Mouse (Mus musculus) embryonic fibroblast, embryonic 13.5 days (primary cell): ENCODE measurements around the gene Rps12. TPM values are rescaled to one million over a fixed set of nuclear protein-coding genes. Genes with fewer than 3 reads are reported as not detected.
"Not testable (repeated sequence)": the region's sequence is repeated elsewhere in the genome, so short reads cannot be mapped to it uniquely, and the experiment has no call there.

ENCODE experiments used
- H3K27ac ChIP-seq: 2 replicates; pipeline ENCODE4 v1.5.1; 2012; ENCODE audit warnings: low read length, control low read depth, inconsistent platforms; ENCODE audit not compliant: insufficient read depth
- H3K4me1 ChIP-seq: 2 replicates; pipeline ENCODE4 v1.6.1; 2011; ENCODE audit warnings: low read length; ENCODE audit not compliant: control insufficient read depth, insufficient read depth
- H3K4me3 ChIP-seq: 2 replicates; pipeline ENCODE4 v1.5.1; 2011; ENCODE audit warnings: mild to moderate bottlenecking, control low read depth, low read length; ENCODE audit not compliant: insufficient read depth
- CTCF ChIP-seq: IDR thresholded peaks from 2 replicates; pipeline ENCODE4 v1.5.1; 2011; ENCODE audit warnings: mild to moderate bottlenecking, control low read depth, low read length, moderate library complexity, borderline replicate concordance; ENCODE audit not compliant: insufficient read depth
- POLR2A ChIP-seq: IDR thresholded peaks from 2 replicates; pipeline ENCODE4 v1.6.1; 2011; ENCODE audit warnings: low read depth, mild to moderate bottlenecking, control low read depth, low read length, moderate library complexity
- polyA plus RNA-seq: library from polyadenylated mRNA; stranded (reverse); fragments of >200 nt; gene quantifications from 2 replicates; pipeline ENCODE4 v1.2.4, GENCODE M21; 2011; ENCODE audit warnings: low read depth; ENCODE audit not compliant: missing spikeins, insufficient read length

Rps12 gene
- polyA plus RNA-seq, 1 experiment: 381 TPM

DNA sequence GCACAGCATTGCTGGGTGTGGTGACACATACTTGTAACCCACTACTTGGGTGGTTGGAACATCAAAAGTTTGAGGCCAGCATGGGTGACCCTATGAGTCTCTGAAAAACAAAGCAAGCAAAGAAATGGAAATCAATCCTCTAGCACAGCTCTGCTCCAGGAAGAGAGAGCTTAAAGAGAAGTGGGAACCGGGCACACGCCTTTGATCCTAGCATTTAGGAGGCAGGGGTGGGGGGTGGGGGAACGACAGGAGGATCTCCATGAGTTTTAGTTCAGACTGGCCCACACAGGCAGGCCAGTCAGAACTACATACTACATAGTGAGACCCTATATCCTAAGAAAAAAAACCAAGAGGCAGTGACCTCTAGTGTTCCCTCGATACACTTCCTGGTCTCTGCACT lies 19.1 kb upstream of the Rps12 start:
- no peak overlapping the region for H3K27ac ChIP-seq
- no peaks in the 10 kb centered on the region for H3K4me1 ChIP-seq
- H3K4me3 ChIP-seq: no peak overlapping the region
- no peak for TF ChIP-seq POLR2A
- TF ChIP-seq CTCF: no peak

- no peak for TF ChIP-seq POLR2A
- no peak for TF ChIP-seq CTCF
- Histone ChIP-seq H3K4me1 (no peaks in the 10 kb centered on the region), H3K27ac (no peak overlapping the region), H3K4me3 (no peak overlapping the region)
Measured at GRCm38 (mm10) chr10:23804665-23805064, 17.6 kb upstream of the Rps12 start.

GRCm38 (mm10) chr10:23802911-23803310 lies 15.8 kb upstream of the Rps12 start:
- H3K27ac ChIP-seq: no peak overlapping the region
- no peak overlapping the region for H3K4me3 ChIP-seq
- no peaks in the 10 kb centered on the region for H3K4me1 ChIP-seq
- no peak for TF ChIP-seq CTCF
- no peak for TF ChIP-seq POLR2A

DNA sequence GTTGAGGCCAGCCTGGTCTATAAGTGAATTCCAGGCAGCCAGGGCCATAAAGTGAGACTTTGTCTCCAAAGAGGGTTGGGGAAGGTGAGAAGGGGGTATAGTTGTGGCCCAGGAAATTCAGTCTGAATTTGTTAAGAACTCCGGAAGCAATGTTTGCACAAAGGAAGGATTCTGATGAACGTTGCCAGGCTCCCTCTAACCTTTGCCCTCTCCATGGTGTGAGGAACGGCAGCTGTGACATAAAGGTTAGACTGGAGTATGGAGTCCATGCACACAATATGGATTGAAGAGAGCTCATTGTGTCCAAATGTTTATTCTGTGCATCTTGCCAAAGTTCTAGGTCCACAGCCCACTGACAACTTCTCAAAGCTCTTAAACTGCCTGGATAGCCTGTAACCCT lies 12.9 kb upstream of the Rps12 start:
- Histone ChIP-seq H3K4me3 (no peak overlapping the region), H3K27ac (no peak overlapping the region), H3K4me1 (no peaks in the 10 kb centered on the region)
- no peak for TF ChIP-seq POLR2A
- TF ChIP-seq CTCF: no peak

- Histone ChIP-seq H3K27ac (no peak overlapping the region), H3K4me3 (no peak overlapping the region)
- TF ChIP-seq POLR2A (no peak), CTCF (no peak)
Measured at GRCm38 (mm10) chr10:23798142-23798541, 11.1 kb upstream of the Rps12 start.

DNA sequence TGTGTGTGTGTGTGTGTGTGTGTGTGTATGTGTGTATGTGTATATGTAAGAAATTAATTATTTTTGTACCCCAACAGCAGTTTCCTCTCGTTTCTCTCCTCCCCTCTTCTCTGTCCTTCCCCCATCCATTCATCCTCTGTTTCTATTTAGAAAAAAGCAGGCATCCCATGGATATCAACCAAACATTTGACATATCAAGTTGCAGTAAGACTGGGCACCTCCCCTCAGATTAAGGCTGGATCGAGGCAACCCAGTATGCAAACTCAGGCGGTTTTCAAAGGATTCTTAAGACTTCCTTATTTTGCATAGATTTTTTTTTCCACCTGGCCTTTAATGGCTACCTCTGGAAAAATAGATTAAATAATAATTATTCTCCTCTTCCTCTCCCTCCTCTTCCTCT lies 10.5 kb upstream of the Rps12 start:
- Histone ChIP-seq H3K4me3 (no peak overlapping the region; the same call in 1 of the 2 replicates), H3K27ac (no peak overlapping the region), H3K4me1 (no peaks in the 10 kb centered on the region)
- TF ChIP-seq CTCF: no peak
- no peak for TF ChIP-seq POLR2A

More at GRCm38 (mm10) chr10:23798142-23798541, 11.1 kb upstream of the Rps12 start:
- no peaks in the 10 kb centered on the region for H3K4me1 ChIP-seq

- H3K27ac ChIP-seq: no peak within 1 kb of the TSS
- TF ChIP-seq CTCF (no peak), POLR2A (peak; percentile 52)
- H3K4me1 ChIP-seq: no peaks in the 10 kb centered on the region
- H3K4me3 ChIP-seq: peak within 1 kb of the TSS; percentile 64
Measured at GRCm38 (mm10) chr10:23796551-23797503, 9.8 kb upstream of the Rps12 start, which contains the start of gene Slc18b1. TSS of gene Slc18b1 (plus strand) at chr10:23796986.

GRCm38 (mm10) chr10:23795871-23796520 lies 8.9 kb upstream of the Rps12 start:
- H3K4me3 ChIP-seq: no peak overlapping the region
- H3K4me1 ChIP-seq: no peaks in the 10 kb centered on the region
- TF ChIP-seq CTCF (no peak), POLR2A (no peak)
- no peak overlapping the region for H3K27ac ChIP-seq

- Histone ChIP-seq H3K4me1 (peaks cover 4% of the 10 kb centered on the region; the same call in 1 of the 2 replicates), H3K4me3 (peak overlapping the region; percentile 92)
Measured at GRCm38 (mm10) chr10:23788056-23788600, 1.1 kb upstream of the Rps12 start.

DNA sequence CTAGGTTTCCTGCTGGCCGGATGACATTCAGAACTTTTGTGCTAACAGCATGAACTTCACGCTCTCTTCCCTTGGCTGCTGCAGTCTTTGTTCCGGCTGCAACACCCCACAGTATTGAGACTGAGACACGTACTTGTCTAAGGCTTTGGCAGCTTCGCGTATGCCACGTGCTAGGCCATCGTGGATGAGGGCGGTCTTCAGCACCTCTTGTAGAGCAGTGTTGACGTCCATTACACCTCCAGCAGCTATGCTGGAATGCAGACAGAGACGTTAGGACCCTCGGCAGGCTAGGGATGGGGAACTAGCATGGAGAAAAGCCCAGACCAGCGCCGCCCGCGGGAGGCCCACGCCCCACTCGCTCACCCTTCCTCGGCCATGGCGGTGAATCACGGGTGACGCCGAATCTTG lies 440 bp downstream of the Rps12 start:
- Histone ChIP-seq H3K27ac (peak overlapping the region; percentile 41), H3K4me3 (peak overlapping the region; percentile 92)
- H3K4me1 ChIP-seq: not testable (repeated sequence)

More at GRCm38 (mm10) chr10:23788056-23788600, 1.1 kb upstream of the Rps12 start:
- H3K27ac ChIP-seq: peak overlapping the region; percentile 98
- TF ChIP-seq CTCF (no peak), POLR2A (0 out of 2 replicates have a peak, but pooled peaks have one; percentile 39)
